Mouse (Mus musculus) liver, embryonic 15.5 days (tissue): Measurements from ENCODE around the gene Chrnb1. TPM values are rescaled to one million over a fixed set of nuclear protein-coding genes. Genes with fewer than 3 reads are reported as not detected.

Source experiments
- ATAC-seq: fragments of 200-750 bp; cut with Nextera tagmentation; 2 replicates; pipeline ENCODE4 v1.8.0; 2017; ENCODE audit warnings: moderate number of reproducible peaks, mild to moderate bottlenecking, moderate library complexity; ENCODE audit not compliant: insufficient read depth
- H3K27ac ChIP-seq: fragments of 300-500 bp; sonication (generic); replicated peaks from 2 replicates; pipeline ENCODE4 v1.5.1; 2015; ENCODE audit warnings: mild to moderate bottlenecking, inconsistent platforms
- H3K27me3 ChIP-seq: fragments of 300-500 bp; sonication (generic); 2 replicates; pipeline ENCODE4 v1.6.1; 2015; ENCODE audit warnings: mild to moderate bottlenecking, inconsistent platforms
- H3K36me3 ChIP-seq: fragments of 300-500 bp; sonication (generic); replicated peaks from 2 replicates; pipeline ENCODE4 v1.6.1; 2015; ENCODE audit warnings: moderate library complexity, mild to moderate bottlenecking, inconsistent platforms
- H3K4me1 ChIP-seq: fragments of 300-500 bp; sonication (generic); replicated peaks from 2 replicates; pipeline ENCODE4 v1.6.1; 2015; ENCODE audit warnings: inconsistent platforms
- H3K4me2 ChIP-seq: fragments of 300-500 bp; sonication (generic); 2 replicates; pipeline ENCODE4 v1.6.1; 2015; ENCODE audit warnings: moderate library complexity, mild to moderate bottlenecking, inconsistent platforms
- H3K4me3 ChIP-seq: fragments of 300-500 bp; sonication (generic); replicated peaks from 2 replicates; pipeline ENCODE4 v1.5.1; 2015; ENCODE audit warnings: mild to moderate bottlenecking, inconsistent platforms
- H3K9ac ChIP-seq: fragments of 300-500 bp; sonication (generic); 2 replicates; pipeline ENCODE4 v1.6.1; 2015; ENCODE audit warnings: moderate library complexity, mild to moderate bottlenecking, inconsistent platforms
- H3K9me3 ChIP-seq: fragments of 300-500 bp; sonication (generic); replicated peaks from 2 replicates; pipeline ENCODE4 v1.6.1; 2016; ENCODE audit warnings: inconsistent platforms
- WGBS: fragments of 180-500 bp; shearing (Covaris S2); methylation state at CpG from one replicate; pipeline ENCODE4 v1.1.7; 2015; ENCODE audit warnings: mixed read lengths; ENCODE audit not compliant: insufficient replicate concordance; 5-methylcytosine and 5-hydroxymethylcytosine counted together
- polyA plus RNA-seq: library from polyadenylated mRNA; unstranded; fragments of >200 nt; fragmentation: Nextera tagmentation; extraction: Ambion mirVana; gene quantifications from 2 replicates; pipeline ENCODE4 v1.2.1, GENCODE M21; 2015

Chrnb1 gene
- polyA plus RNA-seq, 1 experiment from 2014 or later = 1.3 TPM

DNA sequence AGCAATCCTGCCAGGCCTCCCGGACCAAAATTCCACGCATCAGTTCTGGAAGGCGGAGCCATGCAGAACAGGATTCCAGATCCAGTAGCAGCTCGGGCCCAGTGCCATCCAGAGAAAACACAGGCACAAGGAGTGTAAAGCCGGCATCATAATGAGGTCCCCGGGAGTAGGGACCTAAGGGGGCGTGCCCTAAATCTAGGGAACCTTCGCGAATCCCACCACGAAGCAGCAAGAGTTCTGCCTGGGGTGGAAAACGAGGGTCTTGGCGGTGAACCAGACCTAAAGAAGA, 8.9 kb upstream of the Chrnb1 start:
- 21% methylated on average over 12 of the region's 12 CpGs for WGBS
- H3K27ac ChIP-seq = no peak overlapping the region
- peak overlapping the region; percentile 11; the same call in 1 of the 2 replicates for H3K4me3 ChIP-seq
- no peak for ATAC-seq
- no peaks in the 10 kb centered on the region for H3K36me3 ChIP-seq
- no peaks in the 10 kb centered on the region for H3K9me3 ChIP-seq
- peaks cover 49% of the 10 kb centered on the region for H3K4me1 ChIP-seq
- 0 out of 2 replicates have a peak overlapping the region, but pooled peaks have one; percentile 47 for H3K9ac ChIP-seq
- H3K4me2 ChIP-seq = peak overlapping the region; percentile 78; the same call in 1 of the 2 replicates
- peaks cover 93% of the 10 kb centered on the region for H3K27me3 ChIP-seq

DNA sequence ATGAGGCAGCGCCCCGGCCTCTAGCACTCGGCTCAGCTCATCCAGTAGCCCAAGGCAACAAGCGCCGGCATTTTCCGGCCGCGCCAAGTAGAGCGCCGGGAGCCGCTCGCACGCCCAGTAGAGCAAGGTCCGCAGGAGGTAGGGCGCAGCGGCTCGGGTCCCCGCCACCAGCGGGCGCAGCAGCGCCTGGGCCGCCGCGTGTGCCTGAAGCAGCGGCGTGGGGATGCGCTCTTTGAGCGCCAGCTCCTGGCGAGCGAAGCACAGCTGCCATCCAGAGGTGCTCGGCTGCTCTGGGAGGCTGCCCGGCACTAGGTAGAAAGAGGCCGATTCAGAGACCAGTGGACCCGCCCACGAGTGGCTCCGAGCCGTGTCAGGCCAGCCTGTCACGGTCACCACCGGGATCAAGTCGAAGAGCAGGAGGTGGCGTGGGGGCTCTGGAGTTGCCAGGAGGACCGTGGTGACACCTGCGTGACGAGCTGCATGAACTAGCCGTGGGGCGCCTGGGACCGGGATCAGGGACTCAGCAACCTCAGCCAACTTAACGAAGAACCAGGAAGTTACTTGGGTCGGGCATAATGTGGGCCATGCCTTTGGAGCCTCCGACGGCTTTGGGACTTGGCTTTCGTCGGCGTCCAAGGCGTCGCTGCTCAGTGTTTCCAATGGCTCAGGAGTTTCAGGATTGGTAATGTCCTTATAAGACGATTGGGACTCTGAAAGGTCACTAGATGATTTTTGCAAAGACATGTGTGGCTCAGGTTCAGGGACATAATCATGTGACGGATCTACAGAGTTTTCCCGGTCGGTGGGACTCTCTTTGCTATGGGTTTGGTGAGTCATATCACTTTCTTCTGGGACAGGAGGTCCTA, 8.3 kb upstream of the Chrnb1 start:
- Histone ChIP-seq H3K27me3 (peaks cover 93% of the 10 kb centered on the region), H3K9ac (peak overlapping the region; percentile 47; the same call in 1 of the 2 replicates), H3K4me2 (peak overlapping the region; percentile 78), H3K4me1 (peaks cover 49% of the 10 kb centered on the region), H3K36me3 (no peaks in the 10 kb centered on the region), H3K4me3 (peak overlapping the region; percentile 54), H3K9me3 (no peaks in the 10 kb centered on the region), H3K27ac (peak overlapping the region; percentile 62; the same call in 1 of the 2 replicates)
- 2% methylated on average over 60 of the region's 60 CpGs for WGBS
- ATAC-seq = peak; percentile 64

DNA sequence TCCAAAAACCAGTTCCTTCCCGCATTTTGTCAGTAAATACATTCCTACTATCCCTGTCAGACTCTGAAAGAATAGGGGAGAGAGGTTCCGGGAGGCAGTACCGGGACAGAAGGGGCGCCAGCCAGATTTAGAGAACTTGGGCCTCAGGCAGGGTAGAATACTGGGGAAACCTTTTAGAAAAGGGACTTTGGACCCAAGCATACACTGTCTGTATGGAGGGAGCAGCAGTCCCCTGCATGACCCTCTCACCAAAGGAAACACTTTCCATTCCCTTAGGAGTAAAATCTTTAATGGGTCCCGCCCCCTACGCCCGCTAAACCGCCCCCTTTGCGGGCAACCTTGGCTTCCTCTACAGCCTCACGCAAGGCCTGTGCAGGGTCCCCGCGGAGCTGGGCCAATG, 7.6 kb upstream of the Chrnb1 start:
- H3K9me3 ChIP-seq = no peaks in the 10 kb centered on the region
- H3K27me3 ChIP-seq = peaks cover 98% of the 10 kb centered on the region
- H3K36me3 ChIP-seq = no peaks in the 10 kb centered on the region
- H3K27ac ChIP-seq = peak overlapping the region; percentile 62; the same call in 1 of the 2 replicates
- peak overlapping the region; percentile 78 for H3K4me2 ChIP-seq
- ATAC-seq = peak; percentile 42
- 3% methylated on average over 12 of the region's 12 CpGs for WGBS
- H3K4me1 ChIP-seq = peaks cover 49% of the 10 kb centered on the region
- peak overlapping the region; percentile 54 for H3K4me3 ChIP-seq
- peak overlapping the region; percentile 47; the same call in 1 of the 2 replicates for H3K9ac ChIP-seq

DNA sequence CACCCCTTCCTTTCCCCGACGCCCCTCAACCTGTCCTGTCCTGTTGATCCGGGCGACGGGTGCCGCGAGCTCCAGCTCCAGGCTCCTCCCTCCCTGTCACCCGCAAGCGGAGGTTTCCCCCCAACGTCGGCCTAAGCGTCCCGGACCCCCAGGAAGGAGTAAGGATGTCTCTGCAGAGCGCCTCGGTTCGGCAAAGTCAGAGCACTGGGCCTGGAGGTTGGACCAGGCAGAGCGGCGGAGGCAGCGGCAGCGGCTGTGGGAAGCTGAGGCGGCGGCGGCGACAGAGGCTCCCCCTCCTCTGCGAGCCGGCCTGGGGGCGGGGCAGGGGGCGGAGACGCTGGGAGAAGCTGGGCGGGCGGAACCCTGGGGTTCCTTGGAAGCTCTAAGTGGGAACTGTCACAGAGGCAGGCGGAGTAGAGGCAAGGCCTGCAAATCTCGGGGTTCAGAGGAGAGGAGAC, 6.9 kb upstream of the Chrnb1 start:
- peaks cover 100% of the 10 kb centered on the region for H3K27me3 ChIP-seq
- 0 out of 2 replicates have a peak, but pooled peaks have one; percentile 11 for ATAC-seq
- H3K4me2 ChIP-seq = peak overlapping the region; percentile 78
- H3K4me1 ChIP-seq = peaks cover 49% of the 10 kb centered on the region
- no peaks in the 10 kb centered on the region for H3K36me3 ChIP-seq
- H3K9me3 ChIP-seq = no peaks in the 10 kb centered on the region
- no peak overlapping the region for H3K27ac ChIP-seq
- peak overlapping the region; percentile 54 for H3K4me3 ChIP-seq
- under 1% methylated on average over 33 of the region's 33 CpGs for WGBS
- peak overlapping the region; percentile 49 for H3K9ac ChIP-seq

DNA sequence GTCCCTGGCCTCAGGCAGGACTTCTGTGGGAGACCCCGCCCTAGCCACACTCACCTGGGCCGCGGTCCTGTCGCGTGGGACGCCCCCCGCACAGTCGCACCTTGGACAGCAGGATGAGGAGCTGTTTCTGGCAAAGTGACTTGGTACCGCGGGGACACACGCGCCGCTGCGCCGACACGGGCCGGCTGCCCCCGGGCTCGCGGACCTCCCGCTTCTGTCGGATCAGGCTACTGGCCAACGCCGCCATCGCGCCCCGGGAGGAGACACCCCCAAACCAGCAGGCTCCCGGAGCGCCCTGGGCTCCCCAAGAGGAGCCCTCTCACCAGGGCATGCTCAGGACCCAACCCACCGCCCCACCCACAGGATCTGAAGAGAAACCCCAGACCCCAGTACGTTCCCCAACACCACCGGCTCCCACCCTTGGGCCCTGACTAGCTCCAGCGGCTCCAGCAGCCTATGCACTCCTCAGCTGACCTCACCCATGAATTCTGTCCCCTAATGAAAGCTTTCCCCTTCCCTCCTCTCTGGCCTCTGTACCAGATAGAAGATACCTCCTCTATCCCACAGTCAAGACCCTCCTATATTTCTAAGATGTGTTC, 5.7 kb upstream of the Chrnb1 start, which contains the start of gene Fgf11:
Gene Fgf11 (minus strand): TSS at position 479 of the 599 bp plus-strand sequence.
- H3K27me3 ChIP-seq = peaks cover 100% of the 10 kb centered on the region
- 3% methylated on average over 33 of the region's 33 CpGs for WGBS
- H3K4me2 ChIP-seq = peak within 1 kb of the TSS; percentile 78
- peak within 1 kb of the TSS; percentile 49 for H3K9ac ChIP-seq
- H3K36me3 ChIP-seq = no peaks in the 10 kb centered on the region
- peak within 1 kb of the TSS; percentile 54 for H3K4me3 ChIP-seq
- peaks cover 49% of the 10 kb centered on the region for H3K4me1 ChIP-seq
- ATAC-seq = no peak
- H3K9me3 ChIP-seq = no peaks in the 10 kb centered on the region
- H3K27ac ChIP-seq = no peak within 1 kb of the TSS

DNA sequence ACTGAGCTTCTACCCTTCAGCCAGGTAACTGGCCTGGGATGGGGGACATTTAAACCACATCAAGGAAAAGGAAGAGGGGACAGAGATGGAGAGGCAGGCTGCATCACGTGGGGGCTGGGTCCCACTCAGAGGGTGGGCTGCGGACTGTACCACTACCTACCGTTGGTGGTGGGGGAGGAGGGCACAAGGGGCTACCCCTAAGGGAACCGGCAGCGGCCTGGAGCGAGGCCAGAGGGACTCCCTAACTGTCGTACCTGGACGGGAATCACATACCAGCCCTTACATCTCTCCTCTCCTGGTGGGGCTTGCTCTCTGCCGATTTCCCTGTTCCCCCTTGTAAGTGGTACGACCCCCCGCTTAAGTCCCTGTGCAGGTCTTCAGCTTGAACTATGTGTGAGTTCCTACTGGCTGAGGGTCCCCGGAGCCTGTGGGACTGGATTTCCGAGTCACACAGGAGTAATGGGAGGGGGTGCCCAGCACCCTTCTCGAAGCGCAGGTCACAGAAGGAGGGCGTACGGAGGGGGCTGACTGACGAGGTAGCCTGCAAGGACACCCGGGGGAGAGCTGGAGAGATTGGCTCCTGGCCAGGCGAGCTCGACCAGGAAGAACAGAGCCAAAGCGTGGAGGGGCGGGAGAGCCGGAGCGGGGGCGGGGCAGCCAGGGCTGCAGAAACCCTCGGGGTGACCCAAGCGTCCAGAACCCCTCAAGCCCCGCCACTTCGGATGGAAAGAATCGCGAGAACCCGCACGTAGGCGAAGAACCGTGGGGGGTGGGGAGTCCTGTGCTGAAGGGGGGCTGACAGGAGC, 4.9 kb upstream of the Chrnb1 start:
- peak overlapping the region; percentile 27 for H3K4me3 ChIP-seq
- H3K9ac ChIP-seq = no peak overlapping the region
- H3K36me3 ChIP-seq = no peaks in the 10 kb centered on the region
- no peaks in the 10 kb centered on the region for H3K9me3 ChIP-seq
- ATAC-seq = no peak
- peaks cover 54% of the 10 kb centered on the region for H3K4me1 ChIP-seq
- H3K4me2 ChIP-seq = peak overlapping the region; percentile 51
- WGBS = under 1% methylated on average over 36 of the region's 36 CpGs
- no peak overlapping the region for H3K27ac ChIP-seq
- peaks cover 100% of the 10 kb centered on the region for H3K27me3 ChIP-seq

DNA sequence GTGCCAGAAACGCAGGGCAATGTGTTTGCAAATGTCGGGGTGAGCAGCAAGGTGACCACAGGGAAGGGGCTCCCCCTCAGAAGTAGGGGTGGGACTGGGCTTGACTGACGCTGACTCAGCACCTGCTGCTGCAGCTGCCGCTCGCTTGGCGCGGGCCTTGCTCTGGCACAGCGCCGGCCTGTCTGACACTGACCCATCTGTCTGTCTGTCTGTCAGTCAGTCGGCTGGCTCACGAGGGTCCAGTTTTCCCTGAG, 4.3 kb upstream of the Chrnb1 start:
- H3K9me3 ChIP-seq = no peaks in the 10 kb centered on the region
- H3K27ac ChIP-seq = no peak overlapping the region
- ATAC-seq = no peak
- H3K36me3 ChIP-seq = no peaks in the 10 kb centered on the region
- H3K4me2 ChIP-seq = peak overlapping the region; percentile 51
- H3K4me3 ChIP-seq = peak overlapping the region; percentile 27; the same call in 1 of the 2 replicates
- peaks cover 97% of the 10 kb centered on the region for H3K27me3 ChIP-seq
- no peak overlapping the region for H3K9ac ChIP-seq
- peaks cover 60% of the 10 kb centered on the region for H3K4me1 ChIP-seq
- WGBS = under 1% methylated on average over 11 of the region's 11 CpGs

DNA sequence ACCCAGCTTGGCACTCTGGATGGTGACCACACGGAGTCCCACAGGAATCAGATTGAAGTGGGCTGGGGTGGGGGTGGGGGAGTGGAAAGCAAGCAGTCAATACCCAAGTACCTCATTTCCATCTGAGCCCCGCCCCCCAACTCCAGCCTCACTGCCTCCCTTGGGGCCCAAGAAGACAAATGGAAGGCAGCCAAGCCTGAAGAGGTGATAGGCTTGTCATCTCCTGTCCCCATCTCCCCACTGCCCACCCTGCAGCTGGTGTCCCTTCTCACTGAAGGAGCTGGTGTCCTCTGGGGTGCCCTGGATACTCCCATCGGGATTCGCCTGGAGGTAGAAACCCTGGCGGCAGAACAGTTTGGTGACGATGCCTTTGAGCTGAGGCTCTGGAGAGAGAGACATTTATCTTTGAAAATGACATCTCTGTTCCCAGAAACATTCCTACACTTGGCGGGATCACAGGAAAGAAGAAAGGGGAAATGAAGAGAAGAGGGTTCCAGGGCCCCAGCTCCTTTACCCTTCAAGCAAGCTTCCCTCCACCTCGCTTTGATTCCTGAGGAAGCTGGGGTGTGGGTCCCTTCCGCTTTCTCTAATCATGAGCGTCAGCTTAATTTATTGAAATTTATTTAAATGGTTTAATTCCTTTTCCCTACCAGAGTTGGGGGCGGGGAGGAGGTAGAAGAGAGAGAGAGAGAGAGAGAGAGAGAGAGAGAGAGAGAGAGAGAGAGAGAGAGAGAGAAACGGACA, 3.8 kb upstream of the Chrnb1 start:
- Histone ChIP-seq H3K9me3 (no peaks in the 10 kb centered on the region), H3K4me1 (peaks cover 59% of the 10 kb centered on the region), H3K27ac (no peak overlapping the region), H3K36me3 (no peaks in the 10 kb centered on the region), H3K4me3 (no peak overlapping the region), H3K9ac (no peak overlapping the region), H3K27me3 (peaks cover 92% of the 10 kb centered on the region), H3K4me2 (peak overlapping the region; percentile 51; the same call in 1 of the 2 replicates)
- WGBS = 34% methylated on average over 12 of the region's 12 CpGs
- ATAC-seq = no peak

DNA sequence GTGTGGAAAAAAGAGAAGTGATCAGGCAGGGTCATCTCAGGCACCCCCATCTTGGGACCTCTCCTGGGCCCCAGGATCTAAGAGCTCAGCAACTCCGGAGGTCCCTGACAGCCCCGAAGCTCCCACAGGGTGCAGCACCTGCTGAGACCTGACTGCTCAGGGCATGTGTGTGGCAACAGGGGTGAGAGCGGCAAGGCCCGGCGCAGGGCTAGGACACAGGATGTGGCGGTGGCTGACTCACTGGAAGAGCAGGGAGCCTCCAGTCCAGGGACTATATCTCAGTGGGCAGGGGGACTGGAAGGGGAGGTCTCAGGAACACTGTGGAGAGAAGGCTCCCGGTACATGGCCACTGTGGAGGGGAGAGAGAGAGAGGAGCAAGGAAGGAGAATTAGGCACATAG, 2.2 kb upstream of the Chrnb1 start:
- Histone ChIP-seq H3K9ac (no peak overlapping the region), H3K9me3 (no peaks in the 10 kb centered on the region), H3K36me3 (no peaks in the 10 kb centered on the region), H3K27me3 (peaks cover 90% of the 10 kb centered on the region), H3K4me1 (peaks cover 42% of the 10 kb centered on the region), H3K27ac (no peak overlapping the region), H3K4me3 (no peak overlapping the region), H3K4me2 (no peak overlapping the region)
- no peak for ATAC-seq
- 72% methylated on average over 7 of the region's 7 CpGs for WGBS

DNA sequence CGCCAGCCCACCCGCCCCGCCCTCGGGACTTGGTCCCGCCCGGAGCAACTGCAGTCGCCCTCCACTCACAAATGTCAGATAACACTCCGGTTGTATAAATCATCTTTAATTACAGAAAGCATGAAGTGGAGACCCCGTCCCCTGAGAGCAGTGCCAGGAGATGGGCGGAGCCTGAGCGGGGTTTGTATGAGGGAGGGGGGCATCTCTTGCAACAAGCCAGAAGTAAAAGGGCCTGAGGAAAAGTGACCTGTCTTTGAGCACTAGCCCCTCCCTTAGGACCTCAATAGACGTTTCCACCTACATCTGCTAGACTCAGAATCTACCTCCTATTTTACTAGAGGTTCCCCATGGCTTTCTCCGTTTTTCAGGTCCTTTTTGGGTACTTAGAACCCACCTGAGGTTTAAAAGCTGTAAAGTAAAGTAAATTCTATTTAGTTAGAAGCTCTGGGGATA, 266 bp upstream of the Chrnb1 start:
- Histone ChIP-seq H3K4me2 (peak overlapping the region; percentile 94), H3K4me3 (peak overlapping the region; percentile 58), H3K27me3 (peaks cover 85% of the 10 kb centered on the region), H3K9me3 (no peaks in the 10 kb centered on the region), H3K36me3 (no peaks in the 10 kb centered on the region), H3K27ac (no peak overlapping the region; the same call in 1 of the 2 replicates), H3K9ac (peak overlapping the region; percentile 54), H3K4me1 (peaks cover 25% of the 10 kb centered on the region)
- WGBS = 4% methylated on average over 13 of the region's 13 CpGs
- ATAC-seq = no peak
